Mouse (Mus musculus): ENCODE results near the gene Msmp. TPM values are rescaled to one million over a fixed set of nuclear protein-coding genes. Genes with fewer than 3 reads are reported as not detected.
A peak's percentile ranks its signal among the peaks of the same experiment; 100 is the strongest.

The Msmp gene
- polyA plus RNA-seq, 1 experiment from 2014 or later, result 0.48 TPM

GRCm38 (mm10) chr4:43567140-43567539 is 17.2 kb downstream of the Msmp start:
- WGBS, result 96% methylated on average over 9 of the region's 9 CpGs

GRCm38 (mm10) chr4:43564231-43564630 is 20.1 kb downstream of the Msmp start:
- peaks cover 31% of the 10 kb centered on the region for H3K4me1 ChIP-seq (ENCODE audit: control insufficient read depth, insufficient read depth, low read length)
- H3K27me3 ChIP-seq (ENCODE audit: control insufficient read depth, insufficient read depth, low read length), result no peaks in the 10 kb centered on the region
- no peak overlapping the region for H3K4me3 ChIP-seq (replicated peaks; ENCODE audit: low read length)
- no peaks in the 10 kb centered on the region for H3K9me3 ChIP-seq (replicated peaks; ENCODE audit: control insufficient read depth, low read length)
- no peak overlapping the region for H3K27ac ChIP-seq (ENCODE audit: low read length)
- H3K36me3 ChIP-seq (ENCODE audit: control insufficient read depth, insufficient read depth, low read length), result peaks cover 34% of the 10 kb centered on the region
- 35% methylated on average over 2 of the region's 2 CpGs for WGBS
- no peak overlapping the region; the same call in 1 of the 2 replicates for H3K4me2 ChIP-seq (ENCODE audit: low read depth, low read length)
- H3K9ac ChIP-seq (ENCODE audit: low read length), result no peak overlapping the region
- no peak for ATAC-seq (ENCODE audit: insufficient read depth, low FRiP score)

More at GRCm38 (mm10) chr4:43567140-43567539, 17.2 kb downstream of the Msmp start:
- no peak overlapping the region for H3K27ac ChIP-seq (ENCODE audit: low read length)
- H3K9ac ChIP-seq (ENCODE audit: low read length), result no peak overlapping the region
- H3K27me3 ChIP-seq (ENCODE audit: control insufficient read depth, insufficient read depth, low read length), result no peaks in the 10 kb centered on the region
- peaks cover 11% of the 10 kb centered on the region for H3K4me1 ChIP-seq (ENCODE audit: control insufficient read depth, insufficient read depth, low read length)
- H3K4me2 ChIP-seq (ENCODE audit: low read depth, low read length), result no peak overlapping the region
- H3K4me3 ChIP-seq (replicated peaks; ENCODE audit: low read length), result no peak overlapping the region
- no peak for ATAC-seq (ENCODE audit: insufficient read depth, low FRiP score)
- H3K36me3 ChIP-seq (ENCODE audit: control insufficient read depth, insufficient read depth, low read length), result peaks cover 34% of the 10 kb centered on the region
- H3K9me3 ChIP-seq (replicated peaks; ENCODE audit: control insufficient read depth, low read length), result no peaks in the 10 kb centered on the region

- Histone ChIP-seq H3K27me3 (ENCODE audit: control insufficient read depth, insufficient read depth, low read length) (no peaks in the 10 kb centered on the region), H3K4me3 (replicated peaks; ENCODE audit: low read length) (peak overlapping the region; percentile 93), H3K9ac (ENCODE audit: low read length) (peak overlapping the region; percentile 98), H3K9me3 (replicated peaks; ENCODE audit: control insufficient read depth, low read length) (no peaks in the 10 kb centered on the region), H3K4me1 (ENCODE audit: control insufficient read depth, insufficient read depth, low read length) (peaks cover 38% of the 10 kb centered on the region), H3K36me3 (ENCODE audit: control insufficient read depth, insufficient read depth, low read length) (peaks cover 31% of the 10 kb centered on the region), H3K4me2 (ENCODE audit: low read depth, low read length) (peak overlapping the region; percentile 88), H3K27ac (ENCODE audit: low read length) (peak overlapping the region; percentile 100; the same call in 1 of the 2 replicates)
- 71% methylated on average over 4 of the region's 4 CpGs for WGBS
- no peak for ATAC-seq (ENCODE audit: insufficient read depth, low FRiP score)
Measured at GRCm38 (mm10) chr4:43563601-43563875, 20.8 kb downstream of the Msmp start.

- Histone ChIP-seq H3K4me1 (ENCODE audit: control insufficient read depth, insufficient read depth, low read length) (peaks cover 44% of the 10 kb centered on the region), H3K36me3 (ENCODE audit: control insufficient read depth, insufficient read depth, low read length) (peaks cover 27% of the 10 kb centered on the region), H3K4me3 (replicated peaks; ENCODE audit: low read length) (peak overlapping the region; percentile 93), H3K9me3 (replicated peaks; ENCODE audit: control insufficient read depth, low read length) (no peaks in the 10 kb centered on the region), H3K9ac (ENCODE audit: low read length) (peak overlapping the region; percentile 98), H3K4me2 (ENCODE audit: low read depth, low read length) (peak overlapping the region; percentile 88), H3K27ac (ENCODE audit: low read length) (peak overlapping the region; percentile 100), H3K27me3 (ENCODE audit: control insufficient read depth, insufficient read depth, low read length) (no peaks in the 10 kb centered on the region)
- 3% methylated on average over 22 of the region's 22 CpGs for WGBS
- ATAC-seq (ENCODE audit: insufficient read depth, low FRiP score), result no peak
Measured at GRCm38 (mm10) chr4:43562769-43563600, 21.3 kb downstream of the Msmp start.

GRCm38 (mm10) chr4:43561997-43562768 is 22.1 kb downstream of the Msmp start, which contains the start of the genes Creb3 and Tln1:
Gene Creb3 (plus strand): TSS chr4:43562332.
Gene Tln1 (minus strand): TSS chr4:43562691.
- peak within 1 kb of the TSS; percentile 100 for H3K27ac ChIP-seq (ENCODE audit: low read length)
- WGBS, result under 1% methylated on average over 62 of the region's 62 CpGs
- H3K4me3 ChIP-seq (replicated peaks; ENCODE audit: low read length), result peak within 1 kb of the TSS; percentile 93
- peak within 1 kb of the TSS; percentile 98 for H3K9ac ChIP-seq (ENCODE audit: low read length)
- ATAC-seq (ENCODE audit: insufficient read depth, low FRiP score), result peak; percentile 91
- no peaks in the 10 kb centered on the region for H3K9me3 ChIP-seq (replicated peaks; ENCODE audit: control insufficient read depth, low read length)
- peak within 1 kb of the TSS; percentile 96 for H3K4me2 ChIP-seq (ENCODE audit: low read depth, low read length)
- H3K27me3 ChIP-seq (ENCODE audit: control insufficient read depth, insufficient read depth, low read length), result no peaks in the 10 kb centered on the region
- H3K36me3 ChIP-seq (ENCODE audit: control insufficient read depth, insufficient read depth, low read length), result peaks cover 20% of the 10 kb centered on the region; the same call in 1 of the 2 replicates
- peaks cover 50% of the 10 kb centered on the region for H3K4me1 ChIP-seq (ENCODE audit: control insufficient read depth, insufficient read depth, low read length)

GRCm38 (mm10) chr4:43561436-43561996 is 22.8 kb downstream of the Msmp start:
- Histone ChIP-seq H3K4me3 (replicated peaks; ENCODE audit: low read length) (peak overlapping the region; percentile 93), H3K27me3 (ENCODE audit: control insufficient read depth, insufficient read depth, low read length) (no peaks in the 10 kb centered on the region), H3K36me3 (ENCODE audit: control insufficient read depth, insufficient read depth, low read length) (peaks cover 19% of the 10 kb centered on the region; the same call in 1 of the 2 replicates), H3K27ac (ENCODE audit: low read length) (peak overlapping the region; percentile 100), H3K9ac (ENCODE audit: low read length) (peak overlapping the region; percentile 98), H3K4me1 (ENCODE audit: control insufficient read depth, insufficient read depth, low read length) (peaks cover 50% of the 10 kb centered on the region), H3K9me3 (replicated peaks; ENCODE audit: control insufficient read depth, low read length) (no peaks in the 10 kb centered on the region), H3K4me2 (ENCODE audit: low read depth, low read length) (peak overlapping the region; percentile 96)
- WGBS, result under 1% methylated on average over 16 of the region's 16 CpGs
- 0 out of 2 replicates have a peak, but pooled peaks have one; percentile 8 for ATAC-seq (ENCODE audit: insufficient read depth, low FRiP score)

GRCm38 (mm10) chr4:43560976-43561375 is 23.3 kb downstream of the Msmp start:
- Histone ChIP-seq H3K36me3 (ENCODE audit: control insufficient read depth, insufficient read depth, low read length) (peaks cover 19% of the 10 kb centered on the region; the same call in 1 of the 2 replicates), H3K27me3 (ENCODE audit: control insufficient read depth, insufficient read depth, low read length) (no peaks in the 10 kb centered on the region), H3K4me3 (replicated peaks; ENCODE audit: low read length) (peak overlapping the region; percentile 93), H3K27ac (ENCODE audit: low read length) (peak overlapping the region; percentile 100), H3K9me3 (replicated peaks; ENCODE audit: control insufficient read depth, low read length) (no peaks in the 10 kb centered on the region), H3K4me1 (ENCODE audit: control insufficient read depth, insufficient read depth, low read length) (peaks cover 50% of the 10 kb centered on the region), H3K9ac (ENCODE audit: low read length) (peak overlapping the region; percentile 98), H3K4me2 (ENCODE audit: low read depth, low read length) (peak overlapping the region; percentile 96)
- WGBS, result 25% methylated on average over 2 of the region's 2 CpGs
- ATAC-seq (ENCODE audit: insufficient read depth, low FRiP score), result no peak

- peaks cover 50% of the 10 kb centered on the region for H3K4me1 ChIP-seq (ENCODE audit: control insufficient read depth, insufficient read depth, low read length)
- H3K27me3 ChIP-seq (ENCODE audit: control insufficient read depth, insufficient read depth, low read length), result no peaks in the 10 kb centered on the region
- H3K9ac ChIP-seq (ENCODE audit: low read length), result peak overlapping the region; percentile 98
- peak overlapping the region; percentile 96 for H3K4me2 ChIP-seq (ENCODE audit: low read depth, low read length)
- H3K4me3 ChIP-seq (replicated peaks; ENCODE audit: low read length), result peak overlapping the region; percentile 93
- H3K36me3 ChIP-seq (ENCODE audit: control insufficient read depth, insufficient read depth, low read length), result peaks cover 21% of the 10 kb centered on the region
- WGBS, result 35% methylated on average over 6 of the region's 6 CpGs
- no peak for ATAC-seq (ENCODE audit: insufficient read depth, low FRiP score)
- peak overlapping the region; percentile 89 for H3K27ac ChIP-seq (ENCODE audit: low read length)
- H3K9me3 ChIP-seq (replicated peaks; ENCODE audit: control insufficient read depth, low read length), result no peaks in the 10 kb centered on the region
Measured at GRCm38 (mm10) chr4:43560243-43560611, 24.1 kb downstream of the Msmp start.

Data from stomach, embryonic 16.5 days (tissue).